Mouse (Mus musculus) thymus, adult 18-20 months (tissue): ENCODE measurements at regions not wholly inside any gene's neighbourhood (a gene's known extent, or its start where the extent isn't known, plus 50 kb on each side); places are given as distances from the start of the nearest gene placed in this dataset.
"Not testable (repeated sequence)": the region's sequence is repeated elsewhere in the genome, so short reads cannot be mapped to it uniquely, and the experiment has no call there.

Source experiments
- DNase-seq, 2 experiments: peaks; one replicate each; pipeline ENCODE4 v3.0.0; 2022; ENCODE audit warnings: mixed read lengths in 2 of 2

- no peak for DNase-seq
These were observed 345.9 kb upstream of the Atp10a start for GRCm38 (mm10) chr7:58310096-58310495.

DNA sequence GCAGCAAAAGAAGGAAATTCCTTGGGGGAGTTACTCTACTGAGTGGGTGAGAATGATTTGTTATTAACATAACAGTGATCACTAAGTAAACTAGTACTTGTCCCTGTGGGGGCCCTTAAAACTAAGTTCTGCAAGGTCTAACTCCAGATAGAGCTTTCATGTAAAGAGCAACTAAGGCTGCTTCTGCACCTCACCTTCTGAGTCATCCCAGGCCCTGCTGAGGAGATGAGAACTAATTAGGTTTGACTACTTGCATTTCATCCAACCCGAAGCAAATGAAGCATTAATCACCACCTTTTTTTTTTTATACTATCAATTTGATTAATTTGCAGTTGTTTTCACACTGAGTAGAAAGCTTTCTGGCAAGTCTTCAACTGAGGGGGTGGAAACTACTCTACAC lies 333.6 kb upstream of the Atp10a start:
- no peak for DNase-seq

DNA sequence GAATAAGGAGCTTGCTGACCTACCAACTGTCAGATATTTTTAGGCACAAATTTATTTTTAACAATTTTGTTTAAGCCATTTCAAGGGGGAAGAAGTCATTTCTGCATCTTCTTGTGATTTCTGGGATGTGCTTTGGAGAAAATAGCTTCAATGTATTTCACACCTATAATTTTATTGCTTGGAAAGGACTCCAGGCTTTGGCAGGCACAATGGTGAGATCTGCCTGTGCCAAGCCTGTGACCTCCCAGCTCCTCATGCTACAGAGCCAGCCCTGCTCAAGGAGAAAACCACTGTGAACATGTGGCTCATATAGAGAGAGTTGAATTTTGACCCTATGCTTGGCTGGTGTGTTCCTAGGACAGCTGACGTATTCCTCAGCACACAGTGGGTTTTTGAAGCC lies 288.6 kb upstream of the Atp10a start:
- no peak for DNase-seq

DNA sequence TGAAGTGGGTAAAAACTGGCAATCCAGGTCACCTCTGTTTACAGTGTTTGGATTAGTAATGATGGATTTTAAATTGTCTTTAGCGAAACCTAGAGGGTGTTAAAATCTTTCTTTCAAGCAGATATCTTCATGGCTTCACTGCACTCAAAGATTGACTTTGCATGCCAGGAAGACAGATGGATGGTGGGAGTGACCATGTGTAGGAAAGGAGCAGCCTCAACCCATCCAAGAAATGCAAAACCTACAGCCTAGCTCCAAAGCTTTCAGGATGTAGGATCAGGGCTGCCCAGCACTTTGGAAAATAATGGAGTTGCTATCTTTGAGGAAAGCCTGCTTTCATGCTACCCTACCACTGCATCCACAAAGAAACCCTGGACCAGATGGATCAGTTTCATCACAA lies 272.6 kb upstream of the Atp10a start:
- DNase-seq = no peak

DNA sequence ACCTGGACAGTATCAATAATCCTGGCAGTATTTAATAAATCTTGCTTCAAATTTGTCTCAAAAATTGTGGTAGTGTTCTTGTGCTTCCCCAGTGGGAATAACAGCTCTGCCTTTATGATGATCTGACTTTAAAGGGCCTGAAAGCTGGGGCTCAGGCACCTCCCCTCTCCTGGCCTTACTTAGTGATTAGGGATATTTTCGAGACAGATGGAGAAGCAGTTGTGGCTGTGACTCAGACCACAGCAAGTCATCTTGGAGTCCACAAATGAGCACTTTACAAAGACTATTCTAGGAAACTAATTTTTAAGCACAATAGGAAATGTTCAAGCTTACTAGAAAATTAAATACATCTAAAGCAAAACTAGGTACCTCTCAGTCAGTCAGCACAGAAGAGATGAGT lies 267.6 kb upstream of the Atp10a start:
- DNase-seq = no peak

- DNase-seq = no peak
These were observed 263.4 kb upstream of the Atp10a start for GRCm38 (mm10) chr7:58392391-58393115.

DNA sequence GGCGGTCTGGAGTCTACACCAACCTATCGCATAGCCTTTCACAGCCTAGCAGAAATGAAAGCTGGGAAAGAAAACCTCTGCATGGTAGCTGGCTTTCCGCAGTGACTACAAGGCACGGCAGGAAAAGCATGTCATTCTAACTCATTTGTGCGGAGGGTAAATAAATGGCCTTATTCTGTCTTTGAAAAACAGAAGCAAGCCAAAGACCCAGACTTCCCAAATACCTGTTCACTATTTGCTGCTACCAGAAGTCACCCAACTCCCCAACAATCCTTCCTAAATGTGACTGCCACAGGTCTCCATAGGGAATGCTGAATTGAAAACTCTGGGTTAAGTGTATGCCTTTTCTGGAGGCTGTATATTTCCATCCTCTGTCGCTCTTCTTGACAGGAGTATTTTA lies 258.0 kb upstream of the Atp10a start:
- no peak for DNase-seq

GRCm38 (mm10) chr7:58398558-58399144 lies 257.3 kb upstream of the Atp10a start:
- DNase-seq = no peak

DNA sequence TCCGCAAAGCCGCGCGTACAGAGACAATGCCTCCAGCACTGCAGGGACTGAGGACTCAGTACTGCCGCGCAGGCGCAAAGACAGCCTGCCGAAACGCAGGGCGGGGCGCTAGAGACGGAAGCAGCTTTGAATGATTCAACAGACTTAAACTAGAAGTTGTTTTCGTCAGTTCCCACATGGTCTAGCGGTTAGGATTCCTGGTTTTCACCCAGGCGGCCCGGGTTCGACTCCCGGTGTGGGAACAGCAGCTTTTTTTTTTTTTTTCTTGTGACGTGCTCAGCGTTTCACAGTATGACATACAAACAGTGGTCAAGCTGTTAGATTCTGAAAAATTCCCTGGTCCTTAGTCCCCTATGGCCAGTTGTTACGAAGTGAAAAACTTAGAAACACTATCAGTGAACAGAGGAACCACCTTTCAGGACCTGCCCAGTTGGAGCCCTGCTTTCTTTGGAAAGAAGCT lies 256.8 kb upstream of the Atp10a start:
- DNase-seq = peak; percentile 90 to 91

DNA sequence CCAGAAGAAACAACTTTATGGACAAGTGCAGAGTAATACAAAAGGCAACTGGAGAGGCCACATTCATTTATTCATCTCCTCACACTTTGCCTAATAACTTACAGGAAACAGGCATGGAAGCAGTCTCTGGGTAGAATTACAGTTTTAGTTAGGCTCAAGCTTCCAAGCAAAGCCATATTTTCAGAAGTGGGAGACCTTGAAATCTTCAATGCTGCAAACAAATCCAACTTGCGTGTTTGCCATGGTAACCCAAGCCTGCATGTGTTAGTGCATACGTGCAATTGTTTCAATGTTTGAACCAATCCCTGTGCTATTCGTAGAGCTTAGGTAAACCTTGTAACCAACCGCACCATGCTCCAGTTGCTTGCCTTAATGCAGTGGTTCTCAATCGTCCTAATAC lies 256.3 kb upstream of the Atp10a start:
- DNase-seq = no peak

GRCm38 (mm10) chr7:58400594-58400993 lies 255.4 kb upstream of the Atp10a start:
- DNase-seq = no peak

GRCm38 (mm10) chr7:58436888-58437625 lies 218.9 kb upstream of the Atp10a start:
- DNase-seq = no peak

GRCm38 (mm10) chr7:58442535-58443184 lies 213.3 kb upstream of the Atp10a start:
- DNase-seq = no peak

GRCm38 (mm10) chr7:58443297-58443696 lies 212.7 kb upstream of the Atp10a start:
- DNase-seq = no peak

- DNase-seq = no peak
These were observed 210.2 kb upstream of the Atp10a start for GRCm38 (mm10) chr7:58445781-58446180.

DNA sequence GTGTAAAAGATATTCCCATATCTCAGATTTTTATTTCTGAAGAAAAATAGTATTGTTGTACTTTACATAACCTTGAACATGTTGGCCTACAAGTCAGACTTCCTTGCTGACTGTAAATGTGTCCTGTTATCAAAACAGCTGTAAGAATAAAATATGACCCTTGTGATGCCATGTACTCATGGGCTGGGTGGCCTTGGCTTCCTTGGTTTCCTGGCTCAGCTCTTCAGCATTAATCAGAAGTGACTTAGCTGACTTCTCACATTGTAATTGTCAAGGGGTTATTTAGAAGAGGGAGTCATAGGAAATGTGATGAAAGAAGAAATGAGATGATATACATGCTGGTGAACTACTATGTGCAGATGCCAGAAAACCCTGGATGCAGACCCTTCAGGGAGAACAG lies 209.7 kb upstream of the Atp10a start:
- DNase-seq = no peak

DNA sequence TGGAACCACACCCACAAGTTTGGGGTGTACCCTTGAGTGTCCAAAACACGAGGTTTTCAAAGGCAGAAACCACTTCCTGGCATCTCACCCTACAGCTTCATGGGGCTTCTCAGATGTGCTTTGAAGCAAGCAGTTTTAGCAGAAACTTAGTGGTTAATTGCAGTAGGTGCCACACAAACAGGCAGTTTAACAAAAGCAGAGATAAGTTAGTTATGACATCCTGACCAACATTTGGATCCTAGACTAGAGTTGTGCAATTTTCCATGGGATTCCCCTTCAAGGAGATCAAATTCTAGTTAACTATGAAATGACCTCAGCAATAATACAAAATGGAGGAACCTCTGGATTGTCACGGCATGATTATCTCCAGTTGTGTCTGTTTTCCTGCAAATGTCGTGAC lies 207.2 kb upstream of the Atp10a start:
- peak; percentile 10 to 57 for DNase-seq

- DNase-seq = no peak
These were observed 204.0 kb upstream of the Atp10a start for GRCm38 (mm10) chr7:58451981-58452380.

DNA sequence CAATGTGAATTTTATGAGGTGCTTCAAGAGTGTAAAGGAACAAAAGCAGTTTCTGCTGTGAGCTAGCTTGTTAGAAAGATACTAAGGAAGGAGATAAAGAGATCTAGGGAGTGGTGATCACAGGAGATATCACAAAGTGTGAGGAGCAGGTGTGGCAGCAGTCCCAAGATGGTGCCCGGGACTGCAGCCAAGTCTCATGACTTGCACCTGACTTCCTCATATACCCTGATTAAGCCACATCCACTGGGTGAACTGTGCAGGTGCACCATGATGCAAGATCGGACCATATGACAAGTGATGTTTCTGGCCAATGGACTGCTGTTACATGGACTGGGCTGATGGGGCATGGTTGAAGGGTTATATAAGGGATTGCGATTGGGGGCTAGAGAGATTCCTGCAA lies 197.8 kb upstream of the Atp10a start:
- DNase-seq = not testable (repeated sequence)

GRCm38 (mm10) chr7:58460939-58461338 lies 195.0 kb upstream of the Atp10a start:
- DNase-seq = no peak

- DNase-seq = no peak
These were observed 182.8 kb upstream of the Atp10a start for GRCm38 (mm10) chr7:58473150-58473549.

DNA sequence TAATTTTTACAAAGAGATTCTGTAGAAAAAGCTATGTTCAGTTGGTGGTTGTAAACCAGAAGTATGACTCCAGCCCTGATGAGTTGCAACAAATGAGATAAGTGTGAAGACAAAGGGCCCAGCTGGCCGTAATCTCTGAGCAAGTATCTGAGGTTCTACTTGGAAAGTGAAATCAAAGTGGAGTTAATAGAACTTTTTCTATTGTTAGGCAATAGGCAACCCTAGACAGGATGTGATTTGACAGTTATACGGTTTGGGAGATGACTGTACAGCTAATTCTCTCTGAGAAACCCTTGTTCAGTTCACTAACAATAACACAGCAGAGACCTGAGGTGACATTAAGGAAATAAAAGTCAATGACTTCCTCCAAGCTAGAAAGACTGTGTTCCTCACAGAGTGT lies 180.8 kb upstream of the Atp10a start:
- no peak for DNase-seq

DNA sequence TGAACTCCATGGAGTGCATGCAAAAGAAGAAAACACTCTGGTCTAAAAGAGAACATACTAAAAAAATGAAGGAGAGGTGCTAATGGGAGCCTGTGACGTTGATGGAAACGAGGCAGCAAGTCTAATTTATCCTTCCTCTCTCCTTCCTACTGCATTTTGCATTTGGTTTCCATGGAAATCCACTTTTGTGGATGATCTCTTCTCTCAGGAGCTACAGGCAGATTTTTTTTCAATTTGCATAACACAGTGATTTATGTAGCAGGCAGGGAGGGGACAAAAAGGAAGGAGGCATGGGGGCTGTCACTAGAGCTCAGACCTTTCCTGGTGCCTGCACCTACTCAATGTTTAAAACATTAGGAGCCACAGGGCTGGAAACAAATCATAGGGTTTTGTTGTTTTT lies 167.7 kb upstream of the Atp10a start:
- no peak for DNase-seq
